Mouse (Mus musculus): Measurements from ENCODE around the gene Kctd13.

Kctd13 gene

GRCm38 (mm10) chr7:126981601-126982000, 52.9 kb downstream of the Kctd13 start:
- in situ Hi-C loops (cut with MboI, MseI): no loop called here

- in situ Hi-C loops (cut with MboI, MseI): no loop called here
Observed at GRCm38 (mm10) chr7:126982054-126982453, 53.4 kb downstream of the Kctd13 start.

- in situ Hi-C loops (cut with MboI, MseI): no loop called here
Observed at GRCm38 (mm10) chr7:126983113-126983512, 54.4 kb downstream of the Kctd13 start.

- in situ Hi-C loops (cut with MboI, MseI): no loop called here
Observed at GRCm38 (mm10) chr7:126984667-126985444, 56.2 kb downstream of the Kctd13 start.

- in situ Hi-C loops (cut with MboI, MseI): no loop called here
Observed at GRCm38 (mm10) chr7:126986319-126986718, 57.6 kb downstream of the Kctd13 start.

- in situ Hi-C loops (cut with MboI, MseI): no loop called here
Observed at GRCm38 (mm10) chr7:126988816-126989215, 60.1 kb downstream of the Kctd13 start.

All from T-helper 2 cell (primary cell).